Mouse (Mus musculus): Measurements from ENCODE around the gene Gm39115. TPM values are rescaled to one million over a fixed set of nuclear protein-coding genes. Genes with fewer than 3 reads are reported as not detected.
"Not testable (repeated sequence)": the region's sequence is repeated elsewhere in the genome, so short reads cannot be mapped to it uniquely, and the experiment has no call there.

Gene Gm39115
- polyA plus RNA-seq, 1 experiment, result not detected

- no peak for TF ChIP-seq CTCF (conservative IDR thresholded peaks at IDR 0.05; ENCODE audit: insufficient read depth, insufficient read length, low read depth, low read length)
- no peak for TF ChIP-seq POLR2A (IDR thresholded peaks at IDR 0.05; ENCODE audit: low read depth, low read length)
- Histone ChIP-seq H3K27ac (ENCODE audit: insufficient read depth, low read depth, low read length) (no peak overlapping the region), H3K27me3 (replicated peaks; ENCODE audit: control insufficient read depth, insufficient read depth, low read length) (no peaks in the 10 kb centered on the region), H3K36me3 (ENCODE audit: control insufficient read depth, insufficient read depth, low read length) (no peaks in the 10 kb centered on the region), H3K4me3 (ENCODE audit: insufficient read depth, low read depth, low read length) (no peak overlapping the region), H3K4me1 (ENCODE audit: control insufficient read depth, insufficient read depth, low read length) (no peaks in the 10 kb centered on the region)
- DNase-seq, result no peak
- 64% methylated on average over 1 of the region's 1 CpGs for WGBS
These were observed 19.5 kb upstream of the Gm39115 start for GRCm38 (mm10) chr7:142155308-142155707.

- Histone ChIP-seq H3K27ac (ENCODE audit: insufficient read depth, low read depth, low read length) (no peak overlapping the region), H3K4me3 (ENCODE audit: insufficient read depth, low read depth, low read length) (no peak overlapping the region), H3K27me3 (replicated peaks; ENCODE audit: control insufficient read depth, insufficient read depth, low read length) (no peaks in the 10 kb centered on the region), H3K4me1 (ENCODE audit: control insufficient read depth, insufficient read depth, low read length) (no peaks in the 10 kb centered on the region), H3K36me3 (ENCODE audit: control insufficient read depth, insufficient read depth, low read length) (no peaks in the 10 kb centered on the region)
- DNase-seq, result no peak
- 76% methylated on average over 4 of the region's 4 CpGs for WGBS
- TF ChIP-seq POLR2A (IDR thresholded peaks at IDR 0.05; ENCODE audit: low read depth, low read length) (no peak), CTCF (conservative IDR thresholded peaks at IDR 0.05; ENCODE audit: insufficient read depth, insufficient read length, low read depth, low read length) (no peak)
These were observed 16.4 kb upstream of the Gm39115 start for GRCm38 (mm10) chr7:142152191-142152590.

DNA sequence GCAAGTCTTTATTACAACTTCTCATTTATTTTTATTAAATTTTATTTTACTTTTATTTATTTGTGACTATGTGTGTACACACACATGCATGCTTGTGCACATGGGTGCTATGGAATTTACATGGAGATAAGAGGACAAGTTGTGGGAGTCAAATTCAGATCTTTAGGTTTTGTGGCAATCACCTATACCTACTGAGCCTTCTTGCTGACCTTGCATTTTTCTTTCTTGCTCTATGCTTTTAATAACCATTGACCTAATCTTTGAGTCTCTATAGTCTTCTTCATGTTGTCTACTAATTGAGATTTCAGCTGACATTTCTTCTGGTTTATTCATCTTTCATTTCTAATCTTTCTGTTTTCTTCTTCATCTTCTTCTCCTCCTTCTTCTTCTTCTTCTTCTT is 12.8 kb upstream of the Gm39115 start:
- TF ChIP-seq POLR2A (IDR thresholded peaks at IDR 0.05; ENCODE audit: low read depth, low read length), result no peak
- TF ChIP-seq CTCF (conservative IDR thresholded peaks at IDR 0.05; ENCODE audit: insufficient read depth, insufficient read length, low read depth, low read length), result no peak

DNA sequence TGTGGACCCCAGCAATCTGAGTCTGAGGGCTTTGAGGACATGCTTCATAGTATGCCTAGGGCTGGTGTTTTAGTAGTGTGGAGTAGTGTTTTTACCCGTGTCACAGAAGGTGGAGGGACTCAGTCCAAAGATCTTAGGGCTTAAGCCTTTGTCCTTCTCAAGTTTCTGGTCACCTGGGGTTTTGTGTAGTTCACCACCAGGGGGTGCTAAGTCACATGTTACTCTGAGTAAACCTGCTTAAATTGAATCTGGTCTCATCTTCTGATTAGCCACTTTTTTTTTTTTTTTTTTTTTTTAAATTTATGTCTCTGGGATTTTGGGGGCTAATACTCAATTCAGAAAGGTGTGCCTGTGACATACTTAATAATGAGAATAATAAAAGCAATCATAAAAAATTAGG is 10.2 kb upstream of the Gm39115 start:
- Histone ChIP-seq H3K27ac (ENCODE audit: insufficient read depth, low read depth, low read length) (no peak overlapping the region), H3K36me3 (ENCODE audit: control insufficient read depth, insufficient read depth, low read length) (no peaks in the 10 kb centered on the region), H3K4me3 (ENCODE audit: insufficient read depth, low read depth, low read length) (no peak overlapping the region), H3K4me1 (ENCODE audit: control insufficient read depth, insufficient read depth, low read length) (no peaks in the 10 kb centered on the region), H3K27me3 (replicated peaks; ENCODE audit: control insufficient read depth, insufficient read depth, low read length) (no peaks in the 10 kb centered on the region)
- TF ChIP-seq POLR2A (IDR thresholded peaks at IDR 0.05; ENCODE audit: low read depth, low read length) (no peak), CTCF (conservative IDR thresholded peaks at IDR 0.05; ENCODE audit: insufficient read depth, insufficient read length, low read depth, low read length) (peak; percentile 25; the same call in 1 of the 2 replicates)
- peak; percentile 70 for DNase-seq
- WGBS, result 3% methylated on average over 1 of the region's 1 CpGs

More for the DNA sequence above, 12.8 kb upstream of the Gm39115 start:
- Histone ChIP-seq H3K36me3 (ENCODE audit: control insufficient read depth, insufficient read depth, low read length) (no peaks in the 10 kb centered on the region), H3K27ac (ENCODE audit: insufficient read depth, low read depth, low read length) (no peak overlapping the region), H3K4me1 (ENCODE audit: control insufficient read depth, insufficient read depth, low read length) (no peaks in the 10 kb centered on the region), H3K27me3 (replicated peaks; ENCODE audit: control insufficient read depth, insufficient read depth, low read length) (no peaks in the 10 kb centered on the region), H3K4me3 (ENCODE audit: insufficient read depth, low read depth, low read length) (no peak overlapping the region)
- DNase-seq, result no peak

GRCm38 (mm10) chr7:142145413-142145940 is 9.6 kb upstream of the Gm39115 start:
- no peak overlapping the region for H3K4me3 ChIP-seq (ENCODE audit: insufficient read depth, low read depth, low read length)
- DNase-seq, result no peak
- no peaks in the 10 kb centered on the region for H3K4me1 ChIP-seq (ENCODE audit: control insufficient read depth, insufficient read depth, low read length)
- H3K27me3 ChIP-seq (replicated peaks; ENCODE audit: control insufficient read depth, insufficient read depth, low read length), result no peaks in the 10 kb centered on the region
- 51% methylated on average over 4 of the region's 4 CpGs for WGBS
- no peak for TF ChIP-seq POLR2A (IDR thresholded peaks at IDR 0.05; ENCODE audit: low read depth, low read length)
- no peak for TF ChIP-seq CTCF (conservative IDR thresholded peaks at IDR 0.05; ENCODE audit: insufficient read depth, insufficient read length, low read depth, low read length)
- H3K36me3 ChIP-seq (ENCODE audit: control insufficient read depth, insufficient read depth, low read length), result no peaks in the 10 kb centered on the region
- H3K27ac ChIP-seq (ENCODE audit: insufficient read depth, low read depth, low read length), result no peak overlapping the region

- no peak for TF ChIP-seq POLR2A (IDR thresholded peaks at IDR 0.05; ENCODE audit: low read depth, low read length)
- no peak for TF ChIP-seq CTCF (conservative IDR thresholded peaks at IDR 0.05; ENCODE audit: insufficient read depth, insufficient read length, low read depth, low read length)
- no peak for DNase-seq
- no peak within 1 kb of the TSS for H3K4me3 ChIP-seq (ENCODE audit: insufficient read depth, low read depth, low read length)
- H3K27ac ChIP-seq (ENCODE audit: insufficient read depth, low read depth, low read length), result no peak within 1 kb of the TSS
- 76% methylated on average over 1 of the region's 1 CpGs for WGBS
- H3K4me1 ChIP-seq (ENCODE audit: control insufficient read depth, insufficient read depth, low read length), result no peaks in the 10 kb centered on the region
- no peaks in the 10 kb centered on the region for H3K36me3 ChIP-seq (ENCODE audit: control insufficient read depth, insufficient read depth, low read length)
- no peaks in the 10 kb centered on the region for H3K27me3 ChIP-seq (replicated peaks; ENCODE audit: control insufficient read depth, insufficient read depth, low read length)
These were observed 8.7 kb upstream of the Gm39115 start, which contains the start of gene Gm45337 for GRCm38 (mm10) chr7:142144507-142144906. Gene Gm45337, minus strand, starts transcription at chr7:142144607.

DNA sequence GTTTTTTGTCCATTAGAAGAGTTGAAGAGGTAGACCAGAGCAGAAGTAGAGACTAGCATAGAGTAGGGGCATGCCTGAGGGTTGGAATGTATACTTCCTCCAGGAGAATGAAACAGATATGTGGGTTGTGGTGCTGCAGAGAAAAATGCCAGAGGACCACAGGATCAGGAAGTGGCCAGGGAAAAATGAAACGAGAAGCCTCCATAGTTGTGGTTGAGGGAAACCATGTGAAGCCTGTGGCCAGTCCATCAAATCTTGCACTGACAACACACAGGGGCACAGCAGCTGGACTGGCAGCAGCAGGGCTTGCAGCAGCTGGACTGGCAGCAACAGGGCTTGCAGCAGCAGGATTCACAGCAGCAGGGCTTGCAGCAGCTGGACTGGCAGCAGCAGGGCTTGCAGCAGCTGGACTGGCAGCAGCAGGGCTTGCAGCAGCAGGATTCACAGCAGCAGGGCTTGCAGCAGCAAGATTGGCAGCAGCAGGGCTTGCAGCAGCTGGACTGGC is 7.7 kb upstream of the Gm39115 start:
- not testable (repeated sequence) for H3K36me3 ChIP-seq (ENCODE audit: control insufficient read depth, insufficient read depth, low read length); H3K27me3 ChIP-seq (replicated peaks; ENCODE audit: control insufficient read depth, insufficient read depth, low read length); H3K27ac ChIP-seq (ENCODE audit: insufficient read depth, low read depth, low read length); DNase-seq; H3K4me3 ChIP-seq (ENCODE audit: insufficient read depth, low read depth, low read length); H3K4me1 ChIP-seq (ENCODE audit: control insufficient read depth, insufficient read depth, low read length)
- WGBS, result 19% methylated on average over 1 of the region's 1 CpGs

Measured in kidney, adult 2 months (tissue).